Mouse (Mus musculus): ENCODE results near the gene Mrpl33. TPM values are rescaled to one million over a fixed set of nuclear protein-coding genes. Genes with fewer than 3 reads are reported as not detected.

The Mrpl33 gene
- polyA plus RNA-seq, 1 experiment from 2014 or later = 165 TPM

DNA sequence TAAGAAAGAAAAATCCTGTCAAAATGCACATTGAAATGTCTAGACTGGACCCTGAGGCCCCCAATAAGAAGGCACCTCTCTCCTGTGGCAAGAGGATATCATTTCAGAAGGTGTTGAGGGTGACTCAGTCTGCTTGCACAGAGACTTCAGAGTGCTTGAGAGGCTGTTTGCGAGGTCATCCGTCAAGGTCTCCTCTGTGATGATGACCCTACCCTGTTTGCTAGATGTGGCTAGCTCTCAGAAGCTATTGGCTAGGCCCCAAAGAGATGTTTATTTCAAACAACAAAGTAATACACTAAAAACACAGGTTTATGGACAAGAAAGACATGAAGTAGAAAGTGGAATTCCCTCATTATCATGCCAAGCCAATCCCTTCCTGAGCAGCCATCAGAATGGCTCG, 45.6 kb downstream of the Mrpl33 start:
- Histone ChIP-seq H3K4me2 (ENCODE audit: low read depth, low read length) (no peak overlapping the region), H3K9ac (replicated peaks) (no peak overlapping the region), H3K9me3 (ENCODE audit: low read length) (no peaks in the 10 kb centered on the region), H3K4me3 (ENCODE audit: low read depth, low read length) (no peak overlapping the region), H3K27me3 (ENCODE audit: insufficient read depth, low read length) (no peaks in the 10 kb centered on the region), H3K27ac (ENCODE audit: low read depth) (no peak overlapping the region), H3K36me3 (replicated peaks; ENCODE audit: insufficient read depth, low read length) (peaks cover 14% of the 10 kb centered on the region), H3K4me1 (ENCODE audit: insufficient read depth) (no peaks in the 10 kb centered on the region)
- DNase-seq (no peak), ATAC-seq (no peak)
- TF ChIP-seq CTCF (IDR thresholded peaks at IDR 0.05; ENCODE audit: low read depth) = no peak
- no peak for TF ChIP-seq EP300 (IDR thresholded peaks at IDR 0.05; ENCODE audit: low read depth)
- WGBS (ENCODE audit: insufficient replicate concordance) = 83% methylated on average over 3 of the region's 3 CpGs

DNA sequence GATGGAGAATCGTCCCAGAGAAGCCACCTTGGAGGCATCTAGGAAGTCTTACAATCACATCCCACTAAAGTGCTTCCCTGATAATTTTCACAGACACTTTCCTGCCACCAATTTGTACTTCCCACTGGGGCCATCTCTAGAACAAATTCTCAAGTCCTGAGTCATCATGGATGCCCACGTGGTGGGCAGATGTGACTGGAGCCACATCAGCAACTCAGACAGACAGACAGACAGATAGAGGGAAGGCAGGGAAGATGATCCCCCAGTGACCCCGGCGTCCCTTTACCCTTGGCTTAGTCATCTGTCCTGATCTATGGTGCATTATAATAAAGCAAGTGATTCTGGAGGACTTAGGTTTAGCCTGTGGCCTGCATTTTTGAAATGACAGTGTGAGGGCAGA, 47.5 kb downstream of the Mrpl33 start:
- WGBS (ENCODE audit: insufficient replicate concordance) = 79% methylated on average over 4 of the region's 4 CpGs
- no peak overlapping the region for H3K4me3 ChIP-seq (ENCODE audit: low read depth, low read length)
- DNase-seq = no peak
- H3K9me3 ChIP-seq (ENCODE audit: low read length) = no peaks in the 10 kb centered on the region
- peaks cover 14% of the 10 kb centered on the region for H3K36me3 ChIP-seq (replicated peaks; ENCODE audit: insufficient read depth, low read length)
- no peaks in the 10 kb centered on the region for H3K4me1 ChIP-seq (ENCODE audit: insufficient read depth)
- no peak for ATAC-seq
- no peak overlapping the region for H3K27ac ChIP-seq (ENCODE audit: low read depth)
- no peaks in the 10 kb centered on the region for H3K27me3 ChIP-seq (ENCODE audit: insufficient read depth, low read length)
- H3K9ac ChIP-seq (replicated peaks) = no peak overlapping the region
- TF ChIP-seq EP300 (IDR thresholded peaks at IDR 0.05; ENCODE audit: low read depth) = no peak
- TF ChIP-seq CTCF (IDR thresholded peaks at IDR 0.05; ENCODE audit: low read depth) = no peak
- H3K4me2 ChIP-seq (ENCODE audit: low read depth, low read length) = no peak overlapping the region

DNA sequence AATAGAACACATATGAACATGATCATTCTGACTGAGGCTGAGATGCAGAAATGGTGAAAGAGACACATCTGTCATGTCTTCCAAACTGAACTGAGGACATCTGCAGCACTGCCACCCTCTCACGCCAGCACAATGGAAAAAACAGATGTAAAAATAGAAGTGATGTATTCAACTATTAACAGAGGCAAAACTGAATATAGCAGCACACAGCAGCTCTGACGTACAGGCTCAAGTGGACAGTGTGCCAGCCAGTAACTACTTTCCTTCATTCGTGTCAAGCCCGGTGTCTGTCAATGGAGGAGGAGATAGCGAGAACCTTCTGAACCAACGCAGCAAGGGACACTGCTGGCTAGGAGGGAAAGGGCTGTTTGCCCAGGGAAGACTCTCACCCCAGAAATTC, 48.1 kb downstream of the Mrpl33 start:
- Histone ChIP-seq H3K9ac (replicated peaks) (no peak overlapping the region), H3K9me3 (ENCODE audit: low read length) (no peaks in the 10 kb centered on the region), H3K4me1 (ENCODE audit: insufficient read depth) (no peaks in the 10 kb centered on the region), H3K27ac (ENCODE audit: low read depth) (no peak overlapping the region), H3K4me3 (ENCODE audit: low read depth, low read length) (no peak overlapping the region), H3K4me2 (ENCODE audit: low read depth, low read length) (no peak overlapping the region), H3K27me3 (ENCODE audit: insufficient read depth, low read length) (no peaks in the 10 kb centered on the region), H3K36me3 (replicated peaks; ENCODE audit: insufficient read depth, low read length) (peaks cover 14% of the 10 kb centered on the region)
- ATAC-seq = no peak
- no peak for TF ChIP-seq CTCF (IDR thresholded peaks at IDR 0.05; ENCODE audit: low read depth)
- TF ChIP-seq EP300 (IDR thresholded peaks at IDR 0.05; ENCODE audit: low read depth) = no peak
- no peak for DNase-seq
- WGBS (ENCODE audit: insufficient replicate concordance) = 89% methylated on average over 6 of the region's 6 CpGs

DNA sequence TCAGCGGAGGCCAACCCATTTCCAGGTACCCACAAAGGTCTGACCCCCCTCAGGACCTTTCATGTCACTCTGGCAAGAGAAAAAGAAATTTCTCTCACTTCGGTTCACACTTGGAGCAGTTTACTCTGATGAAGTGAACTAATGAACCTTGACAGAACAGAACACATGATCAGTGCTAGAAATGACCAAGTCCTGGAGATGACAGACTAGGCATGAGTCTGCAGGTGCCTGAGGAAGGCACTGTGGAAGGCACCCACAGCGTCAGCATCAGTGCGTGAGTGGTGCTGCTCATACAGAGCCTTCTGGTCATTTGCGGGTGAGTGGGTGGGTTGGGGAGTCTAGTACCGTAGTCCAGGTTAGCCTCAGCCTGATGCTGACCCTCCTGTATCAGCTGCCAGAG, 49.1 kb downstream of the Mrpl33 start:
- Histone ChIP-seq H3K4me2 (ENCODE audit: low read depth, low read length) (no peak overlapping the region), H3K9ac (replicated peaks) (no peak overlapping the region), H3K36me3 (replicated peaks; ENCODE audit: insufficient read depth, low read length) (peaks cover 15% of the 10 kb centered on the region), H3K27me3 (ENCODE audit: insufficient read depth, low read length) (no peaks in the 10 kb centered on the region), H3K4me3 (ENCODE audit: low read depth, low read length) (no peak overlapping the region), H3K9me3 (ENCODE audit: low read length) (no peaks in the 10 kb centered on the region), H3K27ac (ENCODE audit: low read depth) (no peak overlapping the region), H3K4me1 (ENCODE audit: insufficient read depth) (no peaks in the 10 kb centered on the region)
- TF ChIP-seq EP300 (IDR thresholded peaks at IDR 0.05; ENCODE audit: low read depth) (no peak), CTCF (IDR thresholded peaks at IDR 0.05; ENCODE audit: low read depth) (no peak)
- 84% methylated on average over 6 of the region's 6 CpGs for WGBS (ENCODE audit: insufficient replicate concordance)
- no peak for DNase-seq
- ATAC-seq = no peak

DNA sequence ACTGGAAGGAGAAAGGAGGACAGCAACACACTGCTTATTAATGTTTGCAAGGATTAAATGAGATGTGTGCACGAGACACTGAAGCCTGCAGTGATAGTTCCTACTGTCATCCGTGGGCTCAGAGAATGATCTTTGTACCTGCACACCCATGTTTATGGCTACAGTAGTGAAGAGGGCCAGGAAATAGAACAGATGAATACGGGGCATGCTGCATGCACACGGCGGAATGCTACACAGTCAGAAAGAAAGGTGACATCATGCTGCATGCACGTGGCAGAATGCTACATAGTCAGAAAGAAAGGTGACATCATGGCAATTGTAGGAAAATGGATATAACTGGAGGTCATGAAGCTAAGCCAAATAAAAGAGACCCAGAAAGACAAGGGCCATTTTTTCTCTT, 49.8 kb downstream of the Mrpl33 start:
- H3K27me3 ChIP-seq (ENCODE audit: insufficient read depth, low read length) = no peaks in the 10 kb centered on the region
- WGBS (ENCODE audit: insufficient replicate concordance) = 76% methylated on average over 6 of the region's 6 CpGs

DNA sequence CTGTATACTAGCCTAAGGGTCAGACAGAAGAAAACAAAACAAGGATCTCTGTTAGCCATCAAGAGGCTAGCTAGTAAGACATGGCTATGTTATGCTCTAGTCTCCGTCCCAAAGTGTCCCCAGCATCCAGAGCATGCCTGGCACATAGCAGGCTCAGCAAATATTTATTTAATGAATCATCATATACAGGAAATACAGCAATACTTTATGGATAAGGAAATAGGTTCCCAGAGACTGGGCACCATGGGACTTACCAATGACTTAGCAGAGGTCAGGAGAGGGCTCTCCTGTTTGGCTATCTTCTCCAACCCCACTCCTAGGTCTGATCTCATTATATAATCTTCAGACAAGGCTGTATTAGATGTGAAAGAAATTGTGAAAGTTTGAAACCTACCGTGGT, 50.6 kb downstream of the Mrpl33 start:
- H3K36me3 ChIP-seq (replicated peaks; ENCODE audit: insufficient read depth, low read length) = peaks cover 23% of the 10 kb centered on the region; the same call in 1 of the 2 replicates
- H3K27ac ChIP-seq (ENCODE audit: low read depth) = no peak overlapping the region
- no peak overlapping the region for H3K4me3 ChIP-seq (ENCODE audit: low read depth, low read length)
- WGBS (ENCODE audit: insufficient replicate concordance) = 74% methylated on average over 2 of the region's 2 CpGs
- ATAC-seq = no peak
- H3K9me3 ChIP-seq (ENCODE audit: low read length) = no peaks in the 10 kb centered on the region
- no peak overlapping the region for H3K9ac ChIP-seq (replicated peaks)
- DNase-seq = no peak
- H3K4me2 ChIP-seq (ENCODE audit: low read depth, low read length) = no peak overlapping the region
- TF ChIP-seq CTCF (IDR thresholded peaks at IDR 0.05; ENCODE audit: low read depth) (no peak), EP300 (IDR thresholded peaks at IDR 0.05; ENCODE audit: low read depth) (no peak)
- H3K27me3 ChIP-seq (ENCODE audit: insufficient read depth, low read length) = no peaks in the 10 kb centered on the region
- no peaks in the 10 kb centered on the region for H3K4me1 ChIP-seq (ENCODE audit: insufficient read depth)

More for the DNA sequence above, 49.8 kb downstream of the Mrpl33 start:
- Histone ChIP-seq H3K9me3 (ENCODE audit: low read length) (no peaks in the 10 kb centered on the region), H3K4me3 (ENCODE audit: low read depth, low read length) (no peak overlapping the region), H3K9ac (replicated peaks) (no peak overlapping the region), H3K27ac (ENCODE audit: low read depth) (no peak overlapping the region), H3K36me3 (replicated peaks; ENCODE audit: insufficient read depth, low read length) (peaks cover 20% of the 10 kb centered on the region), H3K4me2 (ENCODE audit: low read depth, low read length) (no peak overlapping the region), H3K4me1 (ENCODE audit: insufficient read depth) (no peaks in the 10 kb centered on the region)
- DNase-seq (no peak), ATAC-seq (no peak)
- TF ChIP-seq CTCF (IDR thresholded peaks at IDR 0.05; ENCODE audit: low read depth) = no peak
- TF ChIP-seq EP300 (IDR thresholded peaks at IDR 0.05; ENCODE audit: low read depth) = no peak

Measured in liver, postnatal 0 days (tissue).